Mouse (Mus musculus) liver, embryonic 13.5 days (tissue): ENCODE measurements at regions not wholly inside any gene's neighbourhood (a gene's known extent, or its start where the extent isn't known, plus 50 kb on each side); places are given as distances from the start of the nearest gene placed in this dataset.

Source experiments
- ATAC-seq: fragments of 200-750 bp; cut with Nextera tagmentation; 2 replicates; pipeline ENCODE4 v1.8.0; 2017; ENCODE audit warnings: low read depth, mild to moderate bottlenecking, moderate number of reproducible peaks, moderate library complexity
- DNase-seq: peaks from one replicate; pipeline ENCODE4 v3.0.0; 2022
- H3K27ac ChIP-seq: fragments of 300-500 bp; sonication (generic); 2 replicates; pipeline ENCODE4 v1.5.1; 2015; ENCODE audit warnings: moderate library complexity, mild to moderate bottlenecking, inconsistent platforms
- H3K27me3 ChIP-seq: fragments of 300-500 bp; sonication (generic); 2 replicates; pipeline ENCODE4 v1.6.1; 2015; ENCODE audit warnings: mild to moderate bottlenecking, inconsistent platforms
- H3K36me3 ChIP-seq: fragments of 300-500 bp; sonication (generic); 2 replicates; pipeline ENCODE4 v1.6.1; 2015; ENCODE audit warnings: mild to moderate bottlenecking, inconsistent platforms
- H3K4me1 ChIP-seq: fragments of 300-500 bp; sonication (generic); replicated peaks from 2 replicates; pipeline ENCODE4 v1.6.1; 2015; ENCODE audit warnings: inconsistent platforms
- H3K4me2 ChIP-seq: fragments of 300-500 bp; sonication (generic); 2 replicates; pipeline ENCODE4 v1.6.1; 2015; ENCODE audit warnings: inconsistent platforms, mild to moderate bottlenecking, moderate library complexity
- H3K4me3 ChIP-seq: fragments of 300-500 bp; sonication (generic); replicated peaks from 2 replicates; pipeline ENCODE4 v1.5.1; 2015; ENCODE audit warnings: mild to moderate bottlenecking, inconsistent platforms
- H3K9ac ChIP-seq: fragments of 300-500 bp; sonication (generic); 2 replicates; pipeline ENCODE4 v1.6.1; 2015; ENCODE audit warnings: mild to moderate bottlenecking, inconsistent platforms
- H3K9me3 ChIP-seq: fragments of 300-500 bp; sonication (generic); replicated peaks from 2 replicates; pipeline ENCODE4 v1.6.1; 2016; ENCODE audit warnings: inconsistent platforms
- WGBS: fragments of 180-500 bp; shearing (Covaris S2); methylation state at CpG from one replicate; pipeline ENCODE4 v1.1.7; 2015; ENCODE audit not compliant: insufficient replicate concordance; 5-methylcytosine and 5-hydroxymethylcytosine counted together

- H3K4me3 ChIP-seq = peak overlapping the region; percentile 42
- H3K4me2 ChIP-seq = peak overlapping the region; percentile 62
- 26% methylated on average over 4 of the region's 4 CpGs for WGBS
- no peaks in the 10 kb centered on the region for H3K9me3 ChIP-seq
- peak overlapping the region; percentile 53; the same call in 1 of the 2 replicates for H3K9ac ChIP-seq
- H3K27me3 ChIP-seq = no peaks in the 10 kb centered on the region
- ATAC-seq (peak; percentile 93), DNase-seq (peak; percentile 58)
- peak overlapping the region; percentile 75 for H3K27ac ChIP-seq
- H3K36me3 ChIP-seq = no peaks in the 10 kb centered on the region
- peaks cover 26% of the 10 kb centered on the region for H3K4me1 ChIP-seq
Observed at GRCm38 (mm10) chr2:10307376-10307775, 62.9 kb upstream of the Sfmbt2 start.

GRCm38 (mm10) chr2:10309656-10310055 is 60.7 kb upstream of the Sfmbt2 start:
- WGBS = 63% methylated on average over 5 of the region's 5 CpGs
- Histone ChIP-seq H3K4me3 (no peak overlapping the region), H3K9me3 (no peaks in the 10 kb centered on the region), H3K27ac (no peak overlapping the region), H3K4me2 (no peak overlapping the region), H3K4me1 (peaks cover 26% of the 10 kb centered on the region), H3K36me3 (no peaks in the 10 kb centered on the region), H3K27me3 (no peaks in the 10 kb centered on the region), H3K9ac (no peak overlapping the region)
- DNase-seq = no peak
- no peak for ATAC-seq

GRCm38 (mm10) chr2:10311719-10312118 is 58.6 kb upstream of the Sfmbt2 start:
- Histone ChIP-seq H3K4me3 (no peak overlapping the region), H3K4me1 (peaks cover 17% of the 10 kb centered on the region), H3K4me2 (0 out of 2 replicates have a peak overlapping the region, but pooled peaks have one; percentile 19), H3K27ac (no peak overlapping the region), H3K9ac (no peak overlapping the region), H3K9me3 (no peaks in the 10 kb centered on the region), H3K36me3 (no peaks in the 10 kb centered on the region), H3K27me3 (no peaks in the 10 kb centered on the region)
- 64% methylated on average over 14 of the region's 14 CpGs for WGBS
- peak; percentile 51 for DNase-seq
- peak; percentile 27; the same call in 1 of the 2 replicates for ATAC-seq

GRCm38 (mm10) chr2:10312398-10312797 is 57.9 kb upstream of the Sfmbt2 start:
- peaks cover 10% of the 10 kb centered on the region for H3K4me1 ChIP-seq

GRCm38 (mm10) chr2:10314251-10315243 is 55.8 kb upstream of the Sfmbt2 start:
- WGBS = 29% methylated on average over 14 of the region's 14 CpGs
- H3K4me1 ChIP-seq = no peaks in the 10 kb centered on the region
- H3K9me3 ChIP-seq = no peaks in the 10 kb centered on the region
- DNase-seq (no peak), ATAC-seq (peak; percentile 26; the same call in 1 of the 2 replicates)
- no peak overlapping the region for H3K4me2 ChIP-seq
- no peaks in the 10 kb centered on the region for H3K27me3 ChIP-seq
- no peak overlapping the region for H3K9ac ChIP-seq
- H3K36me3 ChIP-seq = no peaks in the 10 kb centered on the region
- no peak overlapping the region for H3K4me3 ChIP-seq
- H3K27ac ChIP-seq = no peak overlapping the region

More at GRCm38 (mm10) chr2:10312398-10312797, 57.9 kb upstream of the Sfmbt2 start:
- H3K27me3 ChIP-seq = no peaks in the 10 kb centered on the region
- no peaks in the 10 kb centered on the region for H3K9me3 ChIP-seq
- ATAC-seq (no peak), DNase-seq (no peak)
- no peak overlapping the region for H3K27ac ChIP-seq
- no peak overlapping the region for H3K9ac ChIP-seq
- no peak overlapping the region for H3K4me3 ChIP-seq
- H3K4me2 ChIP-seq = no peak overlapping the region
- H3K36me3 ChIP-seq = no peaks in the 10 kb centered on the region
- WGBS = 66% methylated on average over 7 of the region's 7 CpGs

- Histone ChIP-seq H3K27ac (no peak overlapping the region), H3K27me3 (no peaks in the 10 kb centered on the region), H3K4me3 (no peak overlapping the region), H3K9me3 (no peaks in the 10 kb centered on the region), H3K4me2 (no peak overlapping the region), H3K4me1 (no peaks in the 10 kb centered on the region), H3K36me3 (no peaks in the 10 kb centered on the region), H3K9ac (no peak overlapping the region)
- DNase-seq (no peak), ATAC-seq (no peak)
- 69% methylated on average over 5 of the region's 5 CpGs for WGBS
Observed at GRCm38 (mm10) chr2:10316347-10316746, 54.0 kb upstream of the Sfmbt2 start.

GRCm38 (mm10) chr2:10318166-10318768 is 52.0 kb upstream of the Sfmbt2 start:
- Histone ChIP-seq H3K9ac (no peak overlapping the region), H3K27me3 (no peaks in the 10 kb centered on the region), H3K9me3 (no peaks in the 10 kb centered on the region), H3K4me2 (no peak overlapping the region), H3K36me3 (no peaks in the 10 kb centered on the region), H3K4me1 (no peaks in the 10 kb centered on the region), H3K27ac (no peak overlapping the region), H3K4me3 (no peak overlapping the region)
- ATAC-seq = no peak
- 76% methylated on average over 10 of the region's 10 CpGs for WGBS
- DNase-seq = no peak
